Mouse (Mus musculus) stomach, embryonic 15.5 days (tissue): ENCODE results near the gene Myh10. TPM values are rescaled to one million over a fixed set of nuclear protein-coding genes. Genes with fewer than 3 reads are reported as not detected.
A peak's percentile ranks its signal among the peaks of the same experiment; 100 is the strongest.
"Not testable (repeated sequence)": the region's sequence is repeated elsewhere in the genome, so short reads cannot be mapped to it uniquely, and the experiment has no call there.

Experiments
- ATAC-seq: fragments of 200-750 bp; cut with Nextera tagmentation; 2 replicates; pipeline ENCODE4 v1.8.0; 2017; ENCODE audit warnings: low read depth, moderate number of reproducible peaks, moderate TSS enrichment; ENCODE audit not compliant: insufficient read depth, low FRiP score
- H3K27ac ChIP-seq: fragments of 300-500 bp; sonication (generic); 2 replicates; pipeline ENCODE4 v1.5.1; 2015; ENCODE audit warnings: mild to moderate bottlenecking, inconsistent platforms
- H3K27me3 ChIP-seq: fragments of 300-500 bp; sonication (generic); replicated peaks from 2 replicates; pipeline ENCODE4 v1.6.1; 2015; ENCODE audit warnings: inconsistent platforms
- H3K36me3 ChIP-seq: fragments of 300-500 bp; sonication (generic); 2 replicates; pipeline ENCODE4 v1.6.1; 2015; ENCODE audit warnings: inconsistent platforms
- H3K4me1 ChIP-seq: fragments of 300-500 bp; sonication (generic); 2 replicates; pipeline ENCODE4 v1.6.1; 2015; ENCODE audit warnings: inconsistent platforms
- H3K4me2 ChIP-seq: fragments of 300-500 bp; sonication (generic); 2 replicates; pipeline ENCODE4 v1.6.1; 2015; ENCODE audit warnings: mild to moderate bottlenecking, inconsistent platforms
- H3K4me3 ChIP-seq: fragments of 300-500 bp; sonication (generic); replicated peaks from 2 replicates; pipeline ENCODE4 v1.5.1; 2015; ENCODE audit warnings: inconsistent platforms
- H3K9ac ChIP-seq: fragments of 300-500 bp; sonication (generic); 2 replicates; pipeline ENCODE4 v1.6.1; 2015; ENCODE audit warnings: inconsistent platforms
- H3K9me3 ChIP-seq: fragments of 300-500 bp; sonication (generic); 2 replicates; pipeline ENCODE4 v1.6.1; 2016; ENCODE audit warnings: inconsistent platforms
- WGBS: fragments of 180-500 bp; shearing (Covaris S2); methylation state at CpG from one replicate; pipeline ENCODE4 v1.1.7; 2015; 5-methylcytosine and 5-hydroxymethylcytosine counted together
- polyA plus RNA-seq: library from polyadenylated mRNA; unstranded; fragments of >200 nt; fragmentation: Nextera tagmentation; extraction: Ambion mirVana; gene quantifications from 2 replicates; pipeline ENCODE4 v1.2.1, GENCODE M21; 2015

Gene Myh10
- polyA plus RNA-seq, 1 experiment from 2014 or later, result 88.4 TPM

DNA sequence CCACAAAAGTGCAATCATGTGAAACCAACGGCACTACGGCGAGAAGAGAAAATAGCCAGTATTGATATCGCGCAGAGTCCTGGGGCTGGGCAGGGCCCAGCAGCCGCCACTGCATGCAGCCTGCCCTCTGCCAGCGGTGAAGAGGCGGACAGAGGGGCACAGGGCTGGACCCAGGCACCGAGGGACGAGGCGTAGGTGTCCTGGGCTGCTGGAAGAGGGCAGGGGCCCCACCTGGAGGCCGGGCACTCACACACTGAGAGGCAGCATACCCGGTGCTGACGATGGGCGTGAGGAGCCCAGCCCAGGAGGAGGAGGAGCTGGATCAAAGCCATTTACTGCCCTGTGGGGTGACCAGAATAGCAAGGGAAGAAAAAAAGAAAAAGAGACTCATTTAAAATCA, 131.0 kb downstream of the Myh10 start:
- no peaks in the 10 kb centered on the region for H3K4me1 ChIP-seq
- peaks cover 31% of the 10 kb centered on the region for H3K36me3 ChIP-seq
- no peaks in the 10 kb centered on the region for H3K9me3 ChIP-seq
- no peak overlapping the region for H3K9ac ChIP-seq
- H3K27ac ChIP-seq, result no peak overlapping the region
- 82% methylated on average over 15 of the region's 15 CpGs for WGBS
- H3K4me3 ChIP-seq, result no peak overlapping the region
- ATAC-seq, result no peak
- H3K27me3 ChIP-seq, result no peaks in the 10 kb centered on the region
- H3K4me2 ChIP-seq, result no peak overlapping the region

DNA sequence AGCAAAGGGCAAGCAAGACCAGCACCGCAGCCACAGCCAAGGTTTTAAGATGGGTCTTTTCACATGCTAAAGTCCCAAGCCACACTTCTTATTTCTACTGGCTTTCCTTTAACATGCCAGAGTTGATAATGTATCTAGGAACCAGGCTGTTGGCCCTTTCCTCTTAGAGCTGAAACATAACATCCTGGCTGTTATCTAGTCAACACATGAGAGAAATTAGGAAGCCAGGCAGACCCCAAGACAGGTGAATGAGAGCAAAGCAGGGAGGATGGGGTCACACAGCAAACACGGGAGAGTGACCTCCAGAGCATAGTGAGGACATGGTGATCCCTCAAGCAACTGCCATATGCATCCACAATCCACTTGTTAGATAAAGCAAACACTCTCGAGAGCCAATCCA, 135.4 kb downstream of the Myh10 start:
- H3K4me2 ChIP-seq, result no peak overlapping the region
- no peak overlapping the region for H3K27ac ChIP-seq
- no peak overlapping the region for H3K4me3 ChIP-seq
- no peaks in the 10 kb centered on the region for H3K9me3 ChIP-seq
- H3K36me3 ChIP-seq, result peaks cover 48% of the 10 kb centered on the region
- 68% methylated on average over 3 of the region's 3 CpGs for WGBS
- H3K4me1 ChIP-seq, result no peaks in the 10 kb centered on the region
- H3K9ac ChIP-seq, result no peak overlapping the region
- ATAC-seq, result no peak
- no peaks in the 10 kb centered on the region for H3K27me3 ChIP-seq

DNA sequence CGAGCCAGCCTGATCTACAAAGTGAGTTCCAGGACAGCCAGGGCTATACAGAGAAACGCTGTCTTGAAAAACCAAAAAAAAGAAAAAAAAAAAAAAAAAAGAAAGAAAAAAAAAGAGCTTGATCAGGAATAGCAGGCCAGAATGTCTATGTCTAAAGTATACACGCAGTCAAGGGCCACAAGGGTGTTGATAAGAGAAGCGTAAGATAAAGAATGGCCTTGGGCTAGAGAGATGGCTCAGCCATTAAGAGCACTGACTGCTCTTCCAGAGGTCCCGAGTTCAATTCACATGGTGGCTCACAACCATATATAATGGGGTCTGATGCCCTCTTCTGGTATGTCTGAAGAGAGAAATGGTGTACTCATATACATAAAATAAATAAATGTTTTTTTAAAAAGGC, 140.2 kb downstream of the Myh10 start:
- not testable (repeated sequence) for H3K27ac ChIP-seq, H3K4me2 ChIP-seq, H3K4me1 ChIP-seq, H3K9ac ChIP-seq, H3K4me3 ChIP-seq, ATAC-seq, H3K9me3 ChIP-seq, H3K27me3 ChIP-seq
- 86% methylated on average over 5 of the region's 5 CpGs for WGBS
- H3K36me3 ChIP-seq, result peaks cover 51% of the 10 kb centered on the region

DNA sequence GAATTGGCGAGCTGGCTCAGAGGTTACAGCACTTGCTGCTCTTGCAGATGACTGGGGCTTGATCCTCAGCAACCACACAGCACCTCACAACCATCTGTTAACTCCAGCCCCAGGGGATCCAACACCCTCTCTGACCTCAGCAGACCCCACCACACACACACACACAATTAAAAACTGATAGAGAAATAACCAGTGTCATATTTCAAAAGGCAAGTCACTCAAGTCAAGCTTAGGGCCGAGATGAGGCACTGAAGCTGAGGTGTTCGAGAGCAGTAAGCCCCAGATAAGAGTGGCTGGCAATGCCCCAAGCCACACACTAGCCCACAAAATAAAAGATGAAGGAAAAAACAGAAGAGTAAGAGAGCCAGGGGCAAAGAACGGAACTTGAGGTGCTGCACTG, 141.4 kb downstream of the Myh10 start:
- H3K27ac ChIP-seq, result no peak overlapping the region
- no peak overlapping the region for H3K9ac ChIP-seq
- WGBS, result 49% methylated on average over 4 of the region's 4 CpGs
- H3K4me2 ChIP-seq, result no peak overlapping the region
- no peak overlapping the region for H3K4me3 ChIP-seq
- no peak for ATAC-seq
- no peaks in the 10 kb centered on the region for H3K27me3 ChIP-seq
- H3K9me3 ChIP-seq, result no peaks in the 10 kb centered on the region
- peaks cover 48% of the 10 kb centered on the region for H3K36me3 ChIP-seq
- no peaks in the 10 kb centered on the region for H3K4me1 ChIP-seq

DNA sequence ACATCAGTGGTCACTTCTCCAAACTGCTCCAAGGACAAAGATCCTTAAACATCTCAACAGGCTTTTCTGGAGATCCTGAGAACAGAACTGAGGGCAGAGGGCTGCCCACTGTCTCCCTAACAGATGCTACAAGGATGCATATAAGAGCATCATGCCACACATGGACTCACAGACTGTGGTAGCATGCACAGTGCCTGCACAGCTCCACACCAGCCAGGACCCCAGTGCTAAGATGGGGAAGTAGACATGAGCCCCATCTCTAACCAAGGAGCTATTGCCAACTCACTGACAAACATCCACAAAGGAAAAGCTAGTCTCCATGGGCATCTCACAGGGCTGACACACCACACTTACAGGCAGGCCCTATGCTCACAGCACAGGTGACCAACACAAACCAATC, 142.2 kb downstream of the Myh10 start:
- ATAC-seq, result no peak
- peaks cover 43% of the 10 kb centered on the region for H3K36me3 ChIP-seq
- H3K4me1 ChIP-seq, result no peaks in the 10 kb centered on the region
- no peaks in the 10 kb centered on the region for H3K9me3 ChIP-seq
- no peak overlapping the region for H3K27ac ChIP-seq
- H3K9ac ChIP-seq, result no peak overlapping the region
- H3K4me2 ChIP-seq, result no peak overlapping the region
- no peak overlapping the region for H3K4me3 ChIP-seq
- H3K27me3 ChIP-seq, result no peaks in the 10 kb centered on the region

DNA sequence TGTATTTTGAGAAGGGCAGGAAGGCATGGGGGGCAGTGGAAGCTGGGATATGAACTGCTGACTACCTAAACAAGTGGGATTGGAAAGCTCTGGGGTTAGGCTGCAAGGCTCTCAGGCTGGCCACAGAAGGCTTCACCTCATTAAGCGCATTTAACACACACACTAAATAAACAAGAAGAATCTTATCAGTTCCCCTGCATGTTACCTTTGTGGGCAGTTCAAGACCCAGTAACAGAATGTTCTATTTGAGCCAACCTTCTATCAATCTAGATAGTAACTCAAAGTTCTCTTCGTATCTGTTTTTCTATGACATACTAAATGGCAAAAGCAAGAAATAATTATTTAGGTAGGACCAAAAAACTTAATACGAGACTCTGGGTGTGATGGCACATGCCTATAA, 143.7 kb downstream of the Myh10 start:
- Histone ChIP-seq H3K27me3 (no peaks in the 10 kb centered on the region), H3K4me2 (no peak overlapping the region), H3K9me3 (no peaks in the 10 kb centered on the region), H3K9ac (no peak overlapping the region), H3K27ac (no peak overlapping the region), H3K36me3 (peaks cover 40% of the 10 kb centered on the region), H3K4me3 (no peak overlapping the region), H3K4me1 (no peaks in the 10 kb centered on the region)
- no peak for ATAC-seq
- WGBS, result 83% methylated on average over 3 of the region's 3 CpGs

DNA sequence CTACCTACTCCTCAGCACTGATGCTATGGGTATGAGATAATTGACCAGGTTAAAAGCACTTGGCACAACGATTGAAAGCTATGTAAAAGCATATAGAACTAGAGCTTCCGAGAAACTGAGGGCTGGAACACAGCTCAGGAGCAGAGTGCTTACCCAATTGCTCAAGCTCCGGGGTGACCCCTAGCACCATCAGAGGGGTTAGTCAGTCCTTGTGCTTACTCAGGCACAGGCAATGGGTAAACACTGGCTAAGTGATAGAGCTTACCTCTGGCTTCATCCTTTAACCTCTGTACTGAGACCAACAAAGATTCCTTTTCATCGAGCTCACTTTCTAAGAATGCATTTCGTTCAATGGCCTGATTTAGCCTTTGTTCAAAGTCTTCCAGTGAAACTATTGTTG, 148.2 kb downstream of the Myh10 start:
- no peak overlapping the region for H3K4me3 ChIP-seq
- no peaks in the 10 kb centered on the region for H3K4me1 ChIP-seq
- H3K36me3 ChIP-seq, result peaks cover 36% of the 10 kb centered on the region
- no peaks in the 10 kb centered on the region for H3K27me3 ChIP-seq
- H3K4me2 ChIP-seq, result no peak overlapping the region
- no peak overlapping the region for H3K9ac ChIP-seq
- H3K9me3 ChIP-seq, result no peaks in the 10 kb centered on the region
- WGBS, result 70% methylated on average over 5 of the region's 5 CpGs
- no peak overlapping the region for H3K27ac ChIP-seq
- no peak for ATAC-seq

DNA sequence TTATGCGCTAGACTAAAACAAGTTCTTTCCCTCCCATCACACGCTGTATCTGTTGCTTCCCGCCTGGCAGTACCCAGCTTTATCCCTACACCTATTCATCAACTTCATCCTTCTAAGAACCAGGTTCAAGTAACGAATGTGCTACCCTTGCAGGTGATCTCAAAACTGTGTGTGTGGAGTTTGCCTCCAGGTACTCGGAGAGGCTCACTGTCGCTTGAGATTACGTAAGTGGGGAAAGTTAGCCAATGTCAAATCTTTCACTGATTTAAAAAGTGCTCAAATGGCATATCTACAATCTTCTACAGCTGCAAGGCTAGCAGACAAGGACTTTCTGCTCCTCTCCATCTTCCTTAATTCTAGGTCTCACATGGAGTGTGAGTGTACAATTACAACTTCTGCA, 159.5 kb downstream of the Myh10 start:
- 72% methylated on average over 7 of the region's 7 CpGs for WGBS
- H3K27ac ChIP-seq, result no peak overlapping the region
- no peak for ATAC-seq
- no peak overlapping the region for H3K4me3 ChIP-seq
- no peaks in the 10 kb centered on the region for H3K36me3 ChIP-seq
- H3K27me3 ChIP-seq, result no peaks in the 10 kb centered on the region
- H3K9me3 ChIP-seq, result no peaks in the 10 kb centered on the region
- peaks cover 10% of the 10 kb centered on the region for H3K4me1 ChIP-seq
- H3K4me2 ChIP-seq, result peak overlapping the region; percentile 24
- no peak overlapping the region for H3K9ac ChIP-seq

DNA sequence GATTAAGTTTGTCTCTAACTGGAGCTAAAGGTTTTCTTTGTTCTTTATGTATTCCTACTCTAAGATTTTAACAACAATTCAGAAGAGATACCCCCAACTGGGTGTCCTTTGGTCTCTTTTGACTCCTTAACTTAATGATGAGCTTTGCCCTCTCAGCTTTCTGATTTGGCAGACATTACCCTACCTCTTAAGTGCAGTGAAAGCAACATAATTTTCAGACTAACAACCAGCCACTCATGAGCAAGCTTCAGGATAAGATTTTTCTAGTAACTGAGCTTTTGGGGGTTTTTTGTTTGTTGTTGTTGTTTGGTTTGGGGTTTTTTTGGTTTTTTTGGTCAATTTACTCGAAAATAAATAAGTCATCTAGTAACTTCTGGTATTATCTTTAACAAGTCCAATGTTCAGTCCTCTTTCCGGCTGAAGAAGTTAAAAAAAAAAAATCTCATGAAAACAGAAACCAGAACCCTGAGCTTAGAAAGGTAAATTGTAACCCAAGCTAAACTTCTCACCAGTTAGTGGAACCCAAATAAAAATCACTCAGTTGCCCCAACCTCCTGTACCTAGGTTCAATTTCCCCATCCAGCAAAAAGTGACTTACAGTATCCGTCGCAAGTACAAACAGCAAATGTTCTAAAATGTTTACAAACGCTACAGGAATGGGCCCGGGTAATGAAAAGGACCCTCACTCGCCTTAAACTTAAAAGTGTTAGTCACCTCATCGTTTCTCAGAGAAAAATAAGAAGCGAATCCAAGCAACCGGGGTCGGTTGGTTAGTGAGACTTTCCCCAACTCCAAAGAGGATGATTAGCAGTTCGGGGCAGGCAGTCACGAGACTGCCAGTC, 160.5 kb downstream of the Myh10 start:
- no peak for ATAC-seq
- H3K27me3 ChIP-seq, result no peaks in the 10 kb centered on the region
- H3K4me3 ChIP-seq, result peak overlapping the region; percentile 91
- H3K9ac ChIP-seq, result peak overlapping the region; percentile 90
- H3K9me3 ChIP-seq, result no peaks in the 10 kb centered on the region
- peak overlapping the region; percentile 65 for H3K4me2 ChIP-seq
- H3K27ac ChIP-seq, result peak overlapping the region; percentile 100
- no peaks in the 10 kb centered on the region for H3K36me3 ChIP-seq
- H3K4me1 ChIP-seq, result peaks cover 10% of the 10 kb centered on the region
- 2% methylated on average over 13 of the region's 13 CpGs for WGBS

DNA sequence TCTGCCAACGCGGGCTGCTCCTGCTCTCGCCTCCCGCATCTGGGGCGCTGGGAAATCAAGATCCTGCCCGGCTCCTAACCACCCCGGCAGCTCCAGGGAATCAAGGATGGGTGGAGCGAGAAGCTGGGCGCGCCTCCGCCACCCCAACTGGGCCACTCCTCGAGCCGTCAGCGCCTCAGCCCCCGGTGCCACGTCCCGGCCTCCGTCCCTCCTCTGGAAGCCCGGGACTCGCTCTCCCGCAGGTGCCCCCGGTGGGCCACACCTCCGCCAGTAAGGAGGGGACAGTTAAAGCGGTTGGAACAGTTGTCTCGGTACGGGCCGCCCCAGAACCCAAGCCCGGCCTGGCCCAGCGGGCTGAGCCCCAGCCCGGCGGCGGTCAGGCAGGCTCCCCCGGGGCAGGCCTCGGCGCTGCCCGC, 161.1 kb downstream of the Myh10 start:
- Histone ChIP-seq H3K27me3 (no peaks in the 10 kb centered on the region), H3K9ac (peak overlapping the region; percentile 90), H3K4me2 (peak overlapping the region; percentile 65), H3K36me3 (no peaks in the 10 kb centered on the region), H3K9me3 (no peaks in the 10 kb centered on the region), H3K27ac (peak overlapping the region; percentile 100), H3K4me1 (peaks cover 10% of the 10 kb centered on the region), H3K4me3 (peak overlapping the region; percentile 91)
- peak; percentile 68 for ATAC-seq
- WGBS, result 0% methylated on average over 35 of the region's 36 CpGs

DNA sequence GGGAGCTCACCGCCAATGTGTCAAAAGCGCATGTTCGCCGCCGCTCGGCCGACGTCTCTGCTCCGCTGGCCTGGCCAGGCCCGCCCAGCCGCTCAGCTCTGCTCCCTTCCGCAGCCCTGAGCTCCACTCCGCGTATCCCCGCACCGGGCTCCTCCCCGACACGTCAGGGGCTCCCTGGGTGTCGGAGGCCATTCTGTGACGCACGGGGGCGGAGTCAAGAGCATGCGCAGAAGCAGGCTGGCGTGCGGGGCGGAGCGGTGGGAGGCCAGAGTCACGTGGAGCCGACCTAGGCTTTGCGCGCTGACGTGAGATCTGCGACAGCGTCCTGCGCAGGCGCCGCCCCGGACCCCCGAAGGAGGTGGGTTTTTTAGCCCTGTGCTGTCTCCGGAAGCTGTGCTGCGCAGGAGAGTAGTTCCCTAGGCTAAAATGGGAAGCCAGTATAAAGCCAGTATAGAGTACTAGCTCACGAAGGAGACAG, 161.6 kb downstream of the Myh10 start:
- Histone ChIP-seq H3K9ac (peak overlapping the region; percentile 90), H3K27me3 (no peaks in the 10 kb centered on the region), H3K4me2 (peak overlapping the region; percentile 65), H3K4me1 (peaks cover 10% of the 10 kb centered on the region), H3K27ac (peak overlapping the region; percentile 100), H3K4me3 (peak overlapping the region; percentile 91), H3K36me3 (no peaks in the 10 kb centered on the region), H3K9me3 (no peaks in the 10 kb centered on the region)
- under 1% methylated on average over 42 of the region's 42 CpGs for WGBS
- ATAC-seq, result peak; percentile 99

DNA sequence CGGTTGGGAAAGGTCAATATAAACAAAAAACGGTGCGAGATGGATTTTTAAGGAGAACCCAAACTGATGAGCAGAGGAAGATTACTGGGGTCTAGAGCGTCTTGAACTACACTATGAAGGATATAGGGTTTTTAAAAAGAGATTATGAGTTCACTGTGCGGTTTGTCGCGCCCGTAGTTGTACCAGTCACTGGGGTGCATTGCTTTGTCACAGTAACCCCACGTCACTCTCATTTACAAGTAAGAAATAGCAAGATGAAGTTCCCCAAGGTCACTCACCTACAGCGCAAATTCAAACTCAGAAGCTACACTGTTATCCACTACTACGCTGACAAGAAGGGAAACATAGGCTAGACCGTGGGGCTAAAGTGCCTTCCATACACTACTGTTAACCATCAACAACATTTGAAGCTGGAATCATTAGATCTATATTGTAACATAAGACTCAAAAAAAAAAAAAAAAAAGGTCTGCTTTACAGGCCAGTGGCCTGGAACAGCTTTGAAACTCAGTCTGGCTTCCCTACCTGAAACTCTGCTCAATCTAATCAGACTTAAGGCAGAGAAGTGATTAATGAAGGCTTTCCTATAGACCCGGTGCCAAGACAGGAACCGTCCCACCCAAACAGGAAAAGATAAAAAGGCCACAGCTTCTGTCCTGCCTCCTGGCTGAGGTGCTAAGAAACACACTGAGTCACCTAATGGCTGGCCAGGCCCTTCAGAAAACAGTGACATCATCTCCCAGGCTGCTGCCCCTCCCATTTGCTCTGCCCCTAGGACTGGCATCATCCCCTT, 162.4 kb downstream of the Myh10 start:
- peak overlapping the region; percentile 61 for H3K4me2 ChIP-seq
- WGBS, result 28% methylated on average over 14 of the region's 14 CpGs
- peak; percentile 19 for ATAC-seq

More for the DNA sequence above, 162.4 kb downstream of the Myh10 start:
- Histone ChIP-seq H3K4me1 (peaks cover 10% of the 10 kb centered on the region), H3K27ac (peak overlapping the region; percentile 100), H3K36me3 (no peaks in the 10 kb centered on the region), H3K9ac (peak overlapping the region; percentile 26; the same call in 1 of the 2 replicates), H3K9me3 (no peaks in the 10 kb centered on the region), H3K27me3 (no peaks in the 10 kb centered on the region), H3K4me3 (peak overlapping the region; percentile 91)
